Mouse (Mus musculus): ENCODE measurements around the gene Morn2. TPM values are rescaled to one million over a fixed set of nuclear protein-coding genes. Genes with fewer than 3 reads are reported as not detected.
"Not testable (repeated sequence)": the region's sequence is repeated elsewhere in the genome, so short reads cannot be mapped to it uniquely, and the experiment has no call there.

Morn2 gene
- 10 to 100 TPM; 17.2 to 19.0 TPM for total RNA-seq (2021)
- long read RNA-seq, experiment 1, transcript Morn2-202 (5 exons, 656 nt), result major isoform, 6 of 11 reads
- long read RNA-seq, experiment 1, partial matches to known transcripts, result 3 of 11 reads
- long read RNA-seq, experiment 1, other reads (novel, unspliced or antisense), result 2 of 11 reads
- long read RNA-seq, experiment 2, transcript Morn2-202 (5 exons, 656 nt), result major isoform, 13 of 20 reads
- long read RNA-seq, experiment 2, partial matches to known transcripts, result 3 of 20 reads
- long read RNA-seq, experiment 2, other reads (novel, unspliced or antisense), result 4 of 20 reads

- DNase-seq (ENCODE audit: low spot score in 2 of 2), result peak; percentile 97
These were observed at the start of gene Morn2, which contains the start of gene Dhx57 for GRCm38 (mm10) chr17:80290074-80290657. Gene Morn2, plus strand, starts transcription at chr17:80290203. Gene Dhx57, minus strand, starts transcription at chr17:80290476.

- DNase-seq (ENCODE audit: low spot score in 2 of 2), result no peak
These were observed 48.4 kb upstream of the Morn2 start for GRCm38 (mm10) chr17:80241594-80241993.

DNA sequence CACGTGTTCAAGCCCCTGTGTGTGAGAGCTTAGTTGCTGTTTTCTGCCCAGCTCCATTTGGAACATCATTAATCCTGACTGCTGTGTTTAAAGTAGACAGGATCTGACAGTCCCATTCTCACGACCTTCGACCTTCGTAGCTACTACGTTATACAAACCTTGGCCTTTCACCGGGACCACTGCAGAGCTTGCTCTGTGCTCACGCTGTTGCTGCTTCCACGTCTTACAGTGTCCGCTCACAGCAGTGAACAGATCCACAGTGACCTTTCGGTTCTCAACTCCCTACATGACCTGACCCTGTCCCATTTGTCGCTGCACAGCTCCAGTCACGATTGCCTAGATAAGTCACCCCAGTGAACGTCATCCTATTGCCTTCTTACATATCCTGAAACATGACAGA is 46.9 kb upstream of the Morn2 start:
- DNase-seq (ENCODE audit: low spot score in 2 of 2), result no peak

DNA sequence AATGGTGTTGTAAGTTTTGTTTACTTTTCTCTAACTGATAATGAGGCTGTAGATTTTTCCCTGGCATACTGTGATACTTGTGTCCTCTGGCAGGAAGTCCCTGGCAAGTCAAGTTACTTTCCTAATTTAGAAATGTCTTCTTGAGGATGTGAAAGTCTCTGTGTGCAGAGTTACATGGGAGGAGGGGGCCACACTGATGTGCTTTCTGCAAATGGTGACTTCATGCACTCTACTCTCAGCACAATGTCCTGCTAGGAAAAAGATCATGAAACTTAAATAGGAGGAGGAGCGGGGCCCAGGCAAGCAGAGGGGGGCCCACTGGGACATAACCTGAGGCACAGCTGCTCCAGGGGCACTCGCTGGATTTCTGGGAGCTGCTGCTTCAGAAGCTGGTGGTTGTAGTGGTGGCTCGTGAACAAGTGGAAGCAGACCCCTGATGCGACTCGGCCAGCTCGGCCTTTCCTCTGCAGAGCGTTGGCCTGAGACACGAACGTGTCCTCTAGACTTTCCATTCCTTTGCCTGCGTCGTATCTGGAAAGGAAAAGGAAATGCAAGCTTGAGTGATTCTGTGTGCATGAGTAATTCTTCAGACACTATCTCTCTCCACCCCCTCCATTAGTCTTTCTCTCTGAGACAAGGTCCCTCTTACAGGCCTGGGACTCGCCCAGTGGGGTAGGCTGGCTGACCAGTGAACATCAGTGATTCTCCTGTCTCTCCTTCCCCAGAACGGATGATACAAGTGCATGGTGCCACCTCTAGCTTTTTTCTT is 37.1 kb upstream of the Morn2 start:
- no peak for DNase-seq (ENCODE audit: low spot score in 2 of 2)

- DNase-seq (ENCODE audit: low spot score in 2 of 2), result no peak
These were observed 35.6 kb upstream of the Morn2 start for GRCm38 (mm10) chr17:80254421-80254820.

DNA sequence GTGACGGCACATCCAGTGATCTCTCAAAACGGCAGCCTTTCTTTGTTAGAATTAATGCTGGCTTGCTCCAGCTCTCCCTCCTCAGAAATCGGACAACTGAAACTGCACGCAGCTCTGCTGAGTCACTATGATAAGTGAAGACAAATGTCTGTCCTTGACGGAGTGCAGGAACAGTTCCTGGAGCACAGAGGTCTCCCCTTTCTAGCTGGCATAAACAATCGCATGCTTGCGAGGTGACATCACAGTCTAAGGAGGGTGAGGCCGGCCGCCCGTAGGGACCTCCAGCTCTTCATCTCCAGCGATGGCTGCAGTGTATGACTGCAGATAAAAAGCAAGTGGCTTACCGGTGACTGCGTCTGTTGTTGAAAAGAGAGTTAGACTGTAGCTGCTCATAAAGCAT is 34.8 kb upstream of the Morn2 start:
- no peak for DNase-seq (ENCODE audit: low spot score in 2 of 2)

- DNase-seq (ENCODE audit: low spot score in 2 of 2), result no peak
These were observed 22.9 kb upstream of the Morn2 start for GRCm38 (mm10) chr17:80267065-80267464.

GRCm38 (mm10) chr17:80268151-80268550 is 21.9 kb upstream of the Morn2 start:
- no peak for DNase-seq (ENCODE audit: low spot score in 2 of 2)

- DNase-seq (ENCODE audit: low spot score in 2 of 2), result not testable (repeated sequence)
These were observed 19.4 kb upstream of the Morn2 start for GRCm38 (mm10) chr17:80270622-80271021.

- no peak for DNase-seq (ENCODE audit: low spot score in 2 of 2)
These were observed 11.7 kb upstream of the Morn2 start for GRCm38 (mm10) chr17:80278255-80278654.

GRCm38 (mm10) chr17:80279340-80280070 is 10.5 kb upstream of the Morn2 start:
- no peak for DNase-seq (ENCODE audit: low spot score in 2 of 2)

DNA sequence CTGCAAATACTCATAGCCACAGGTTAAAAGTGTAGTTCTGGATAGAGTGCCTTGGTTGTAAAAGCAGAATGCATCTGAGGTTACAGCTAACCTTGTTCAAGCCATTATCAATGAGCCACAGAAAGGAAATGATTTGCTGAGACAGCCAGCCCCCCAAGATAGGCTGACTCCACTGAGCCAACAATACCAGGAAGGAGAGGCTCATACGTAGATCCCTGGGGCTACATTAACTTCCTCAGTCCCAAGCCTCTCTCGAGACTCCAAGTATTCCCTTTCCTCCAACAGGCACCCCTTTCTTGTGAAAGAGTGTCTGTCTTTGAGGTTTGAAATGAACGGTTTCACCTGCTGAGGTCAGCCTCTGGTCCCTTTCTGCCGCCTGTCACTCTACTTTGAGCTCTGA is 5.6 kb upstream of the Morn2 start:
- no peak for DNase-seq (ENCODE audit: low spot score in 2 of 2)

DNA sequence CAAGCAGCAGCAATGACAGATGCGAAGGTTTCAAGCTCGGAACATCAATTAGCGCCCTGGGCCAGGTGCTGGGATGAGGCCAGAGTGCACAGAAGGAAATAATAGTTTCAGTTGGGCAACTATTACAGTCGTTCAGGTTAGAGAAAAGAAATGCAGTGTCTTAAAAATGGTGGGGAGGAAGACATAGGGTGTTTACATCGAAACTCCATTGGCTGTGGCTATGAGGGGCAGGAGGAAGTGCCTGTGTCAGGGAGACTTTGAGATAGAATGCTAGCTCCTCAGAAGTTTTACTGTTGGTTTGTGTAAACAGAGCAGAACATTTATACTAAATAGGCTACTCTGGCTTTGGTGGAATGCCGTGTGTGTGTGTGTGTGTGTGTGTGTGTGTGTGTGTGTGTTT is 2.0 kb upstream of the Morn2 start:
- no peak for DNase-seq (ENCODE audit: low spot score in 2 of 2)

DNA sequence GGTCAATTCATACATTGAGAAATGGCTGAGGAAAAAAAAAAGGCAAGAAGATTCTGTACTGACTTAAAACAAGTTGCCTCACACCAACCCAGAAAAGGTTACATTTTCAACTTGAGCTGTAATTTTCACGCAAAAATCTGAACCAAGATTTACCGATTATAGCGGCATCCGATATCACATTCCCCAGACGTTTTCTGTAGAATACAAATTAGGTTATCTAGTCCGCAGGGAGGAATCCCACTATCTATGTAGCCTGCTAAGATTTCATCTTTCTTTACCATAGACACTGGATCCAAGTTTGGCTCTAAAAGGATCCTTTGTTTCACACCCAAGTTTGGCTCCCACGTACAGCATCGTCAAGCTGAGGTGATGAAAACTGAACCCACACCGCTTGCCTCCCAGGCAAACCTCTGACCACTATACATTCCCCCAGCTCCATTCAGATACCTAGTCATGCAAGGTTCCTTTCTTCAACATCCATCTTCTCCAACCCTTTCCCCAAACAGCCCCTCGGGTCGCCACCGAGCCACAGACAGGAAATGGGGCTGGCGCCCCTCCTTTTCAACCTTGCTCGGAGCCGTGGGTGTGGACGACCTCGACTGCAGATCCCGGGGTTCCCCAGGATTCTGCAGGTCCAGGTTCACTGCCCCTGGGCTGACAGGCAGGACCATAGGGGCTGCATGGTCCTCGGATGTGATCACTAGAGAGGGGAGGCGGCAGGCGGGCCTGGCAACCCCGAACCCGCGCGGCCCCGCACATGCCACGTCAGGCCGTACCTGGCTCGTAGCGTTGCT is 526 bp upstream of the Morn2 start:
- DNase-seq (ENCODE audit: low spot score in 2 of 2), result no peak

GRCm38 (mm10) chr17:80291148-80291547 is 1.1 kb downstream of the Morn2 start:
- DNase-seq (ENCODE audit: low spot score in 2 of 2), result peak in 1 of 2 experiments; percentile 82

DNA sequence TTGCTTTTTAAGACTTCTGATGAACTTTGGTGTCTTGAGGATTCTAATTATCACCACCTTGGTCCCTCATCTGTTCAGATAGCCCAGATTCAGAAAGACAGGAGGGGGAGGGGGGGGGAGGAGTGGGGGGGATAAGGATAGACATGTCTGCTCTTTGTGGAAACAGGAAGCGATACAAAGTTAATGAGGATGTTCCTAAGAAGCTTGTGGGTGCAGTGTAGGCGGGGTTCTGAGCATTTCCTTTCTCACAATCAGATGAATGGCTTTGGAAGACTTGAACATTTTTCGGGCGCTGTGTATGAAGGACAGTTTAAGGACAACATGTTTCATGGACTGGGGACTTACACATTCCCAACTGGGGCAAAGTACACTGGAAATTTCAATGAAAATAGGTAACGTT is 5.3 kb downstream of the Morn2 start:
- DNase-seq (ENCODE audit: low spot score in 2 of 2), result no peak

- DNase-seq (ENCODE audit: low spot score in 2 of 2), result no peak
These were observed 8.8 kb downstream of the Morn2 start for GRCm38 (mm10) chr17:80298844-80299243.

DNA sequence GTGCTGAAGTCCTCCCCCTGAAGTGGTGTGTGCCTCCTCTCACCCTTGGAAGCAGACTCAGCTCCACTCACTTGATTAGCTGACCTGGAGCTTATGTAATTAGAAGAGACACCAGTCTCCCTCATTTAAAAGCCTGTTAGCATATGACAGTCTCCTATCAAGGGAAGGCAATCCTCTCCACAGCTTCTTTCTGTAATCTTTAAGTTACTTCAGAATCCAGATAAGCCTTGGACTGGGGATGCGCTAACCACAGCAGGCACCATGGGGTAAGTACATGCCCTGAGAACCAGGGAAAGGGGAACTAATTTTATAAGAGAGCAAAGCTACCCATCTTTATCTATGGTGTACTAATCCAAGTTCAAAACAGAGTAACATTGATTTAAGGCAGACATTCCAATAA is 17.2 kb downstream of the Morn2 start, which contains the start of gene Arhgef33:
Gene Arhgef33 (plus strand): TSS at position 157 of the 400 bp plus-strand sequence.
- no peak for DNase-seq (ENCODE audit: low spot score in 2 of 2)

DNA sequence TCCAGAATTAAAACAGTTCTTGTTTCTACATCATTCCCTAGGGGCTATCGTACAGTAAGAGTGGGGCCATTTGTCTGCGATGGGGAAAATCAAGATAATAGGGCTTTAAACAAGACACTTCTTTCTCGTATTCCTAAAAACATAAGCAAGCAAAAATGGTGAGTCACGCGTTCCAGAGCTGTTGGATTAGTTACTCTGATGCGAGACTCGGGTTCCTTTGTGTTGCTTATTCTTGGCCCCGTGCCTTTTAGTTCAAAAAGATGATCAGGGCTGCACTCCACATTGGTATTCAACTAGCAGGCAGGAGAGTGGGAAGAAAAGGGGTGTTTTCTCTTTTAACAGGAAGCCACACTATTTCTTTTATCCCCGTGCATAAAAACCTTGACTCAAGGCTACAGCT is 21.8 kb downstream of the Morn2 start:
- DNase-seq (ENCODE audit: low spot score in 2 of 2), result peak in 1 of 2 experiments; percentile 18

- DNase-seq (ENCODE audit: low spot score in 2 of 2), result no peak
These were observed 22.4 kb downstream of the Morn2 start for GRCm38 (mm10) chr17:80312405-80312804.

DNA sequence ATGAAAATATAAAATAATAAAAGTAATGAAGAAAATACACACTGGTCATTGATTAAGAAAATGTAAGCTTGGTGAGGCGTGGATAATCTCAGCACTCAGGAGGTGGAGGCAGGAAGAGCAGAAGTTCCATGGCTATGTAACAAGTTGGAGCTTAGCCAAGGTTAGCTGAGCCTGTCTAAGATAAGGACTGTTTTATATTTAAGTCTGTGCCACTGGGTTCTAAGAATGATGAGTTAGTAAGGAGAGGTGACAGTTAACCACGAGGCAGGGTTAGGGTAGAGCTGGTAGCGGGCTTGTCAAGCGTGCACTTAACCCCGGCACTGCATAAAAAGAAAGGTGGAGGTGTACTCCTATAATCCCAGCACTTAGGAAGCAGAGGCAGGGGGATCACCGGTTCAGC is 32.2 kb downstream of the Morn2 start:
- no peak for DNase-seq (ENCODE audit: low spot score in 2 of 2)
